Mouse (Mus musculus) testis, adult 2 months (tissue): Measurements from ENCODE around the gene Gpr176.

ENCODE experiments used
- CTCF ChIP-seq: fragments of 200-500 bp; IDR thresholded peaks from 2 replicates; pipeline ENCODE4 v1.5.1; 2012; ENCODE audit warnings: low read depth, mild to moderate bottlenecking, inconsistent platforms, low read length, moderate library complexity; ENCODE audit not compliant: control insufficient read depth, insufficient read depth, insufficient replicate concordance
- POLR2A ChIP-seq: fragments of 200-500 bp; IDR thresholded peaks from 2 replicates; pipeline ENCODE4 v1.6.1; 2012; ENCODE audit warnings: low read depth, mild to moderate bottlenecking, inconsistent platforms, low read length, moderate library complexity; ENCODE audit not compliant: control insufficient read depth

DNA sequence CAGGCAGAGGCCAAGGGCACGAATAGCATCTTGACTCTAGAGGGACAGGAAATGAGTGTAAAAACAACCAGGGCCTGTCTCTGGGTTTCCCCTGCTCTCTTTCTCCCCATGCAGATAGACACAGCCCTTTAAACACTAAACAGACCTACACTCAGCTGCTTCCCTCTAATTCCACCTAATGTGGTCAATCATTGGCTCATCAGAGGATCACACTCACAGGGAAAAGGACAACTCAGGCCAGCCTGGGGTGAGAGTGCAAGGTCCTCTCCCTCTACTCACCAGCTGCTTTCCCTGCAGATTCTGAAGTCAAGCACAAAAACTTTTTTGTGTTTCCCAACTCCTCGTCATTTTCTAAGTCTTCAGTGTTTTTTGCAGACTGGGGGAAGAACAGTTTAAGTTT, 125.2 kb downstream of the Gpr176 start:
- TF ChIP-seq CTCF: no peak
- TF ChIP-seq POLR2A: no peak
